Mouse (Mus musculus): ENCODE measurements around the gene Gm3336. TPM values are rescaled to one million over a fixed set of nuclear protein-coding genes. Genes with fewer than 3 reads are reported as not detected.
A peak's percentile ranks its signal among the peaks of the same experiment; 100 is the strongest.

The Gm3336 gene
- total RNA-seq, 2 experiments from 2014 or later = not detected

GRCm38 (mm10) chr8:70757523-70758307 lies 39.4 kb downstream of the Gm3336 start:
- intact Hi-C loops (cut with DNase I) = loop anchor here (5.0 kb wide), 1 partner anchor 145 kb away; no protein-coding TSS in a partner anchor
- DNase-seq (ENCODE audit: low spot score) = no peak

GRCm38 (mm10) chr8:70758308-70758615 lies 39.9 kb downstream of the Gm3336 start:
- DNase-seq (ENCODE audit: low spot score) = no peak
- intact Hi-C loops (cut with DNase I) = loop anchor here (5.0 kb wide), 1 partner anchor 146 kb away; no protein-coding TSS in a partner anchor

GRCm38 (mm10) chr8:70758616-70759561 lies 40.5 kb downstream of the Gm3336 start:
- no peak for DNase-seq (ENCODE audit: low spot score)
- intact Hi-C loops (cut with DNase I) = loop anchor here (5.0 kb wide), 1 partner anchor 147 kb away; no protein-coding TSS in a partner anchor

DNA sequence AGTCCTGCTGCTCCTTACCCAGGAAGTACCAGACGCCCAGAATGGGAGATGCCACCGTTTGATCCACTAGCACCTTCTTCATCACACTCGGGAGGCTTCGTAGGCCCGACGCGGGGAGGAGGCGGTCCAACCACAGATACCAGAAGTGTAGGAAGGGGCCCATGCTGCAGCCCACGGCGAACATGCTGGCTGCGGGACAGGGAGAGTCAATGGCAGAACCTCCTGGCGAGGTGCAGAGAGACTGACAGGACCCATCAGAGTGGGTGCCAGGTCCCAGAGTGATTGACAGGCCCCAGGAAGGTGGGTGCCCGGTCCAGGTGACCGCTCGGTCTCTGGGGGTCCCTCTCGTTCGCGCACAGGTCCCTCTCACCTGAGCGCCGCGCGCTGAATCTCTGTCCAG lies 42.0 kb downstream of the Gm3336 start:
- DNase-seq (ENCODE audit: low spot score) = no peak
- intact Hi-C loops (cut with DNase I) = loop anchor here (10.0 kb wide), 1 partner anchor 226 kb away; the partner anchor contains the start of gene Ell

GRCm38 (mm10) chr8:70760775-70761406 lies 42.5 kb downstream of the Gm3336 start, which contains the start of gene Mpv17l2:
Mpv17l2 (minus strand) TSS chr8:70760946.
- intact Hi-C loops (cut with DNase I) = loop anchor here (10.0 kb wide), 1 partner anchor 226 kb away; the partner anchor contains the start of gene Ell
- DNase-seq (ENCODE audit: low spot score) = peak; percentile 96

- intact Hi-C loops (cut with DNase I) = loop anchor here (10.0 kb wide), 1 partner anchor 227 kb away; the partner anchor contains the start of gene Ell
- no peak for DNase-seq (ENCODE audit: low spot score)
Measured at GRCm38 (mm10) chr8:70762118-70762517, 43.8 kb downstream of the Gm3336 start.

DNA sequence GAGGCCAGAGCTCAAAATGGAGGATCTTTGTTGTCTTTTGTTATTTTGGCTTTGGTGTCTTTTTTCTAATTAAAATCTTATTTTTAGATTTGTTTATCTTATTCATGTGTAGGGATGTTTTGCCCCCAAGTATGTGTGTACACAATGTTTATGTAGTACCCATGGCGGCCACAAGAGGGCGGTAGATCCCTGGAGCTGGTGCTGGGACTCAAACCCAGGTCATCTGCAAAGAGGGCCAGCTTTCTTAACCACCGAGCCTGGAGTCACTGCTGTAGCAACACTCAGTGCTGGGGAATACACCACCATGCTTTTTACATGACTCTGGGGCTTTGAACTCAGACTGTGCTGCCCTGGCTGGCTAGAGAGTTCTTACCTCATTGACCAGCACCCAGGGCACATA lies 45.0 kb downstream of the Gm3336 start:
- no peak for DNase-seq (ENCODE audit: low spot score)
- intact Hi-C loops (cut with DNase I) = loop anchor here (10.0 kb wide), 1 partner anchor 229 kb away; the partner anchor contains the start of gene Ell

- no peak for DNase-seq (ENCODE audit: low spot score)
Measured at GRCm38 (mm10) chr8:70764026-70764425, 45.7 kb downstream of the Gm3336 start.

GRCm38 (mm10) chr8:70764676-70765075 lies 46.3 kb downstream of the Gm3336 start:
- DNase-seq (ENCODE audit: low spot score) = no peak
- intact Hi-C loops (cut with DNase I) = loop anchor here (5.0 to 10.0 kb wide), 2 partner anchors 78 to 230 kb away; partner anchors contain the start of gene Ell

More at GRCm38 (mm10) chr8:70764026-70764425, 45.7 kb downstream of the Gm3336 start:
- intact Hi-C loops (cut with DNase I) = loop anchor here (10.0 kb wide), 1 partner anchor 229 kb away; the partner anchor contains the start of gene Ell

DNA sequence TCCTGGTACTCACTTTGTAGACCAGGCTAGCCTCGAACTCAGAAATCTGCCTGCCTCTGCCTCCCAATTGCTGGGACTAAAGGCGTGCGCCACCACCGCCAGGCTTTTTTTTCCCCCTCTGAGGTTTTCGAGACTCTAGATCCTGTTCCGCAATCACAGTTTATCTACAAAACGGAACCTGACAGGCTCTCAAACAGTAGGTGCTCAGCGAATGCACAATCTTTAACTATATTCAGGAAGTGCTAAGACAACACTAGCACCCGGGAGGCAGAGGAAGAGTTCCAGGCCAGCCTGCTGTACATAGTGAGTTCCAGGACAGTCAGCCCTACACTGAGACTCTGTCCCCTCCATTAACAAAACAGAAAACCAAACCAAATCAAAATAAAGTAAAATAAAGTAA lies 47.0 kb downstream of the Gm3336 start:
- intact Hi-C loops (cut with DNase I) = loop anchor here (5.0 to 10.0 kb wide), 2 partner anchors 77 to 231 kb away; partner anchors contain the start of gene Ell
- no peak for DNase-seq (ENCODE audit: low spot score)

- DNase-seq (ENCODE audit: low spot score) = no peak
- intact Hi-C loops (cut with DNase I) = loop anchor here (5.0 to 10.0 kb wide), 2 partner anchors 76 to 231 kb away; partner anchors contain the start of gene Ell
Measured at GRCm38 (mm10) chr8:70765838-70766570, 47.7 kb downstream of the Gm3336 start.

- DNase-seq (ENCODE audit: low spot score) = peak; percentile 66
- intact Hi-C loops (cut with DNase I) = loop anchor here (5.0 to 10.0 kb wide), 2 partner anchors 75 to 232 kb away; partner anchors contain the start of gene Ell
Measured at GRCm38 (mm10) chr8:70766571-70767440, 48.5 kb downstream of the Gm3336 start.

DNA sequence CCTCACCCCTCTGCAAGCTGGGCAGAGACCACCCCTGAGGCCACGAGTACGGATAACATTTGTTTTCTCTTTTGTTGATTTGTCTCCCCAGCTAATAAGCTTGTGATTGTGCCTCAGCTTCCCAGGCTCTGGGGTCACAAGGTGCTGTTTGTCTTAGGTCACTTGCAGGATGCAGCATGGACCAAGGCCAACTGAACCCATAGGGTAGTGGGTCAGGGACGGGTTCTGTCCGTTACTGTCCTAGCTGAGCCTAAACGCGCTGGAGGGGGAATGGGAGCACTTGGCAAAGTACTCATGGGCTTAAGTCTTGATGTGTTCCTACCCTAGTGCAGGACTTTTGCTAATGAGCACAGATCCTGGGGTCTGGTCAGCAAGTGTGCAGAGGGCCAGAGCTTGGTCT lies 49.2 kb downstream of the Gm3336 start:
- DNase-seq (ENCODE audit: low spot score) = no peak
- intact Hi-C loops (cut with DNase I) = loop anchor here (5.0 to 10.0 kb wide), 2 partner anchors 75 to 233 kb away; partner anchors contain the start of gene Ell

DNA sequence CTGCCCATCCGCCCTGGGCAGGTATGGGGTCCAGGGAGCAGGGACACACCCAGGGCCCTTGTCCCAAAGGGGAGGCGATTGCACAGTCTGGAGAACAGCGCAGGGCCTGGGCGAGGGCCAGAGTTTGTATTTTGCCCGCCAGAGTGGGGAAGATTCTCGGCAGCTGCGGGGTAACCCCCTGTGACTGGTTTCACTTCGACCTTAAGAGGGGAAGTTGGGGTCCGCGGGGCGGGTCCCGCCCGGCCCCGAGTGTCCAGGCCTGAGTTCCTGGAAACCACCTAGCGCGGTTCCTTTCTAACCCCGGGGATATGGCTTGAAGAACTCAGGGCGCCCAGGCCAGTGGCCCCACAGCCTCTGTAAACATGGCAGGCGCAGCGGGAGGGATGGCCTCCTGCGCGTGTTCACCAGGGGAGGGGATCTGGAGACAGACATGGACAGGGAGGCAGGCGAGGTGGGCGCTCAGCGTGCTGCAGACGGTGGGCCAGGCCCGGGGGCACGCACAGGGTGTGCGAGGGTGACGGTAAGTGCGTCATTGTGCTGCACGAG lies 50.0 kb downstream of the Gm3336 start:
- intact Hi-C loops (cut with DNase I) = loop anchor here (5.0 to 10.0 kb wide), 2 partner anchors 74 to 234 kb away; partner anchors contain the start of gene Ell
- DNase-seq (ENCODE audit: low spot score) = no peak

DNA sequence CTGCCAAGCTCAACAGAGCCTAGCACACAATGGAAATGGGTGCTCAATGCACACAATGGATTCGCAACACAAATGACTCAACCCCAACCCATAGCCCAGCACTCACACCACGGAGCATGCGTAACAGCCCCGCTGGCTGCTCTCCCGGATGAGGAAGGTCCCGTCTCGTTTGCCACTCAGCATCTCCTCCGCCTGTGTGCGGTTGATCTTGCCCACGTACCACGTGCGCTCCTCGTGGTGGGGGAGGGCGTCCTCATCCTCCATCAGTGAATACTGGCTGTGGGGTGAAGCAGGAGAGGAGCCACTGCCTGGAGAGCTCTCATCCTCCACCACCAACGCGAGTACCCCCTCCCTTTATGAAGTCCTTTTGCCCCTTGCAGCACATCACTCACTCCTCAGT lies 50.6 kb downstream of the Gm3336 start:
- DNase-seq (ENCODE audit: low spot score) = no peak
- intact Hi-C loops (cut with DNase I) = loop anchor here (1.0 to 10.0 kb wide), 3 partner anchors 49 to 234 kb away; partner anchors contain the start of gene Ell

DNA sequence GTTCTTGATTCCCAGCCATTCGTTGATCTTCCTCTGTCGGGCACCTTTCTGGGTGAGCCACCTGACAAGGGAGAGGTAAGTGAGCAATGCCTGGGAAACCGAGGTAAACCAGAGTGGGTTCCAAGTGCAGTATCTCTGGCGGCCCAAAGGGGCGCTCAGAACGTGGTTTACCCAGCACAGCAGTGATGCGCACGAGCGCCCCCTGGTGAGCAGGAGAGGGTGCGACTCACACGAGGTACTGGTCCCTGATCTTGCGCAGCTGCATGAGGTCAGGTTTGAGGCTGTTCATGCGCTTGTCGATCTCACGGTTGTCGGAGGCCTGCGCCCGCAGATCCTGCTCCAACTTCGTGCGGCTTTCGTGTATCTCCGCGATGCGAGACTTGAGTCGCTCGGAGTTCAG lies 51.0 kb downstream of the Gm3336 start:
- peak; percentile 80 for DNase-seq (ENCODE audit: low spot score)
- intact Hi-C loops (cut with DNase I) = loop anchor here (1.0 to 10.0 kb wide), 3 partner anchors 49 to 235 kb away; partner anchors contain the start of gene Ell

GRCm38 (mm10) chr8:70769858-70770257 lies 51.5 kb downstream of the Gm3336 start:
- intact Hi-C loops (cut with DNase I) = loop anchor here (1.0 to 10.0 kb wide), 3 partner anchors 50 to 235 kb away; partner anchors contain the start of gene Ell
- no peak for DNase-seq (ENCODE audit: low spot score)
